Mouse (Mus musculus) layer of hippocampus, postnatal 25 days (tissue): ENCODE data around the gene Pip5k1a. TPM values are rescaled to one million over a fixed set of nuclear protein-coding genes. Genes with fewer than 3 reads are reported as not detected.
"Not testable (repeated sequence)": the region's sequence is repeated elsewhere in the genome, so short reads cannot be mapped to it uniquely, and the experiment has no call there.

Experiments used
- DNase-seq, 2 experiments: peaks; one replicate each; pipeline ENCODE4 v3.0.0; 2022; ENCODE audit warnings: mixed read lengths in 2 of 2, low spot score in 1 of 2; ENCODE audit errors: extremely low spot score in 1 of 2
- total RNA-seq, 2 experiments: library from RNA; stranded (reverse); gene quantifications; 2 replicates each; pipeline ENCODE4 v1.2.3; 2021

The Pip5k1a gene
- total RNA-seq, 2 experiments from 2014 or later = 57.6 to 58.0 TPM

- no peak for DNase-seq
Measured at GRCm38 (mm10) chr3:95046462-95047057, 60.2 kb downstream of the Pip5k1a start.

GRCm38 (mm10) chr3:95043251-95043650, 63.5 kb downstream of the Pip5k1a start:
- no peak for DNase-seq

- DNase-seq = no peak
Measured at GRCm38 (mm10) chr3:95042838-95043229, 63.9 kb downstream of the Pip5k1a start.

GRCm38 (mm10) chr3:95042166-95042837, 64.4 kb downstream of the Pip5k1a start, which contains the start of gene Psmd4:
Gene Psmd4 (minus strand): TSS chr3:95042614.
- peak; percentile 93 to 94 for DNase-seq

- DNase-seq = no peak
Measured at GRCm38 (mm10) chr3:95041625-95042024, 65.1 kb downstream of the Pip5k1a start.

GRCm38 (mm10) chr3:95029953-95030352, 76.8 kb downstream of the Pip5k1a start:
- DNase-seq = no peak

- not testable (repeated sequence) for DNase-seq
Measured at GRCm38 (mm10) chr3:95029291-95029827, 77.4 kb downstream of the Pip5k1a start.

GRCm38 (mm10) chr3:95028603-95029002, 78.1 kb downstream of the Pip5k1a start:
- no peak for DNase-seq

- peak; percentile 63 to 68 for DNase-seq
Measured at GRCm38 (mm10) chr3:95027701-95028100, 79.0 kb downstream of the Pip5k1a start.

- peak in 1 of 2 experiments; percentile 13 for DNase-seq
Measured at GRCm38 (mm10) chr3:95027057-95027645, 79.6 kb downstream of the Pip5k1a start.

- no peak for DNase-seq
Measured at GRCm38 (mm10) chr3:95025202-95025601, 81.5 kb downstream of the Pip5k1a start.

GRCm38 (mm10) chr3:95024551-95024950, 82.2 kb downstream of the Pip5k1a start:
- DNase-seq = no peak

GRCm38 (mm10) chr3:95020956-95021355, 85.8 kb downstream of the Pip5k1a start:
- not testable (repeated sequence) for DNase-seq

- no peak for DNase-seq
Measured at GRCm38 (mm10) chr3:95018741-95019140, 88.0 kb downstream of the Pip5k1a start.

- DNase-seq = no peak
Measured at GRCm38 (mm10) chr3:95016532-95017056, 90.1 kb downstream of the Pip5k1a start.

- DNase-seq = peak; percentile 74 to 81
Measured at GRCm38 (mm10) chr3:95015891-95016531, 90.7 kb downstream of the Pip5k1a start.

GRCm38 (mm10) chr3:95015337-95015872, 91.3 kb downstream of the Pip5k1a start, which contains the start of gene Zfp687:
Gene Zfp687 (minus strand): TSS chr3:95015448.
- peak; percentile 98 to 99 for DNase-seq

- DNase-seq = peak in 1 of 2 experiments; percentile 20
Measured at GRCm38 (mm10) chr3:95014428-95015151, 92.1 kb downstream of the Pip5k1a start.

- DNase-seq = no peak
Measured at GRCm38 (mm10) chr3:95013699-95014427, 92.9 kb downstream of the Pip5k1a start.
